In the genomic region with DNA sequence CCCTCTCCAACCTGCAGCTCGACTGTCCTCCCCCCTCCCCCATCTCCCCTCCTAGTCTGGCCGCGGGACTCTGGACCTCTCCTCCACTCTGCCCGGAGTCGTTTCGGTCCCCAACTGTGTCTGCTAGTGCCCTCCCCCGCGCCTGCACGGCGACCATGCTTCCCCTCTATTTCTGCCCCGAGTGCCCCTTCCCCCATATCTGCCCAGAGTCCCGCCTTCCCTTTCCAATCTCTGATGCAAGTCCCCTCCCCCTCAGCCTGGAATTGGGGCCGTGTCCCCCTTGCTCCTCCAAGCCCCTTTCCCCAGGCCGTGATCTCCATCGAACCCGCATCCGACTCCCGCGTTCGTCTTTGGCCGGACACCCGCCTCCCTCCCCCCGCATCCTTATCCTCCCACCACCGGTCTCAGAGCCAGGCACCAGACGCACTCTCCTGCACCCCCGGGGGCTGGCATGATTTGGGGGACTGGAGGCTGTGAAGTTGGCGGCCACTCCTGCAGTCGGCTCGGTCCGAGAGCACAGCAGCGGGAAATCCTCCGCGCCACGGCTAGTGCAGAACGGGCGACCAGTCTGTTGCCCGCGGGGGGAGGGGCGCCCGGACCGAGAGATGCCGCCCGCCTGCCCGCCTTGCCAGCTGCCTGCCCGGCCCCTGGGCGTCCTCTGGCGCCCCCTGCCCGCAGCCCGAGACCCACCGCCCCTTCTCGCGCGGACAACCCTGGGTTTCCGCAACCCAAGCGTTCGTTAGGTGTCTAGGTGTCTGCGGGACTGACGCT, we compare ENCODE assay signal across 8 mouse cellular contexts. TPM values are rescaled to one million over a fixed set of nuclear protein-coding genes. Genes with fewer than 3 reads are reported as not detected.
A peak's percentile ranks its signal among the peaks of the same experiment; 100 is the strongest.
DNase-seq lines count a peak whose midpoint lies in the region; ATAC-seq and TF ChIP-seq lines count a peak whose summit lies in the region.

No protein-coding gene starts in this region.

- WGBS in heart, embryonic 15.5 days, result 1% methylated on average over 58 of the region's 58 CpGs
- 2% methylated on average over 56 of the region's 58 CpGs for WGBS in liver, postnatal 0 days (ENCODE audit: insufficient replicate concordance)
- under 1% methylated on average over 58 of the region's 58 CpGs for WGBS in olfactory bulb, adult 2 months

- H3K4me1 ChIP-seq in heart, embryonic 15.5 days (replicated peaks), result peaks cover 43% of the 10 kb centered on the region
- peaks cover 15% of the 10 kb centered on the region for H3K4me1 ChIP-seq in liver, postnatal 0 days (ENCODE audit: insufficient read depth)
- H3K4me1 ChIP-seq in olfactory bulb, adult 2 months (ENCODE audit: control insufficient read depth, insufficient read depth, low read length), result peaks cover 59% of the 10 kb centered on the region

- peaks cover 84% of the 10 kb centered on the region for H3K27me3 ChIP-seq in heart, embryonic 15.5 days
- H3K27me3 ChIP-seq in liver, postnatal 0 days (ENCODE audit: insufficient read depth, low read length), result peaks cover 82% of the 10 kb centered on the region

- TF ChIP-seq POLR2A in olfactory bulb, adult 2 months (IDR thresholded peaks at IDR 0.05; ENCODE audit: insufficient read depth, low read depth, low read length), result no peak

- H3K9ac ChIP-seq in heart, embryonic 15.5 days, result peak overlapping the region; percentile 64; the same call in 1 of the 2 replicates
- no peak overlapping the region for H3K9ac ChIP-seq in liver, postnatal 0 days (replicated peaks)

- H3K36me3 ChIP-seq in heart, embryonic 15.5 days, result no peaks in the 10 kb centered on the region
- no peaks in the 10 kb centered on the region for H3K36me3 ChIP-seq in liver, postnatal 0 days (replicated peaks; ENCODE audit: insufficient read depth, low read length)

- H3K4me3 ChIP-seq in heart, embryonic 15.5 days, result peak overlapping the region; percentile 65
- H3K4me3 ChIP-seq in liver, postnatal 0 days (ENCODE audit: low read depth, low read length), result peak overlapping the region; percentile 40; the same call in 1 of the 2 replicates
- H3K4me3 ChIP-seq in olfactory bulb, adult 2 months (ENCODE audit: insufficient read depth, low read depth, low read length), result peak overlapping the region; percentile 93

- H3K27ac ChIP-seq in heart, embryonic 15.5 days, result no peak overlapping the region
- H3K27ac ChIP-seq in liver, postnatal 0 days (ENCODE audit: low read depth), result no peak overlapping the region
- peak overlapping the region; percentile 76 for H3K27ac ChIP-seq in olfactory bulb, adult 2 months (ENCODE audit: insufficient read depth, low read depth, low read length)

- peak; percentile 34 to 59 for DNase-seq in spleen, adult 18-20 months
- no peak for DNase-seq in spleen, adult 12 weeks (ENCODE audit: low spot score)
- peak; percentile 69 for DNase-seq in embryo, embryonic 9.5 days (ENCODE audit: extremely low spot score)
- peak; percentile 49 to 67 for DNase-seq in kidney, postnatal 25 days
- peak; percentile 40 for DNase-seq in liver, postnatal 0 days
- DNase-seq in thymus, postnatal 14 days, result peak; percentile 71

- ATAC-seq in heart, embryonic 15.5 days (replicated peaks; ENCODE audit: insufficient number of reproducible peaks, insufficient read depth, low FRiP score, low read depth), result 0 out of 2 replicates have a peak, but pooled peaks have one; percentile 8
- ATAC-seq in liver, postnatal 0 days, result no peak

- no peak for TF ChIP-seq EP300 in liver, postnatal 0 days (IDR thresholded peaks at IDR 0.05; ENCODE audit: low read depth)

- TF ChIP-seq CTCF in liver, postnatal 0 days (IDR thresholded peaks at IDR 0.05; ENCODE audit: low read depth), result peak; percentile 38
- peak; percentile 74; the same call in 1 of the 2 replicates for TF ChIP-seq CTCF in olfactory bulb, adult 2 months (IDR thresholded peaks at IDR 0.05; ENCODE audit: insufficient read depth, low read depth, low read length)

- no peaks in the 10 kb centered on the region for H3K9me3 ChIP-seq in heart, embryonic 15.5 days (replicated peaks)
- H3K9me3 ChIP-seq in liver, postnatal 0 days (ENCODE audit: low read length), result no peaks in the 10 kb centered on the region

- H3K4me2 ChIP-seq in heart, embryonic 15.5 days, result peak overlapping the region; percentile 99
- peak overlapping the region; percentile 71 for H3K4me2 ChIP-seq in liver, postnatal 0 days (ENCODE audit: low read depth, low read length)

RNA-seq across cellular contexts. Expression of gene Adgrb2, which starts 1.2 kb away (rescaled TPM):
- polyA plus RNA-seq in heart, embryonic 15.5 days (2015; fragmentation: Nextera tagmentation; extraction: Ambion mirVana), result 1.3 and 2.2 TPM in 2 replicates
- not detected in 2 replicates for polyA plus RNA-seq in liver, postnatal 0 days (2015; fragmentation: Nextera tagmentation; extraction: Ambion mirVana)
- polyA plus RNA-seq in olfactory bulb, adult 2 months (2012; ENCODE audit: insufficient read depth, insufficient read length, low replicate concordance, missing spikeins), result not detected in 2 replicates

RNA-seq across cellular contexts. Expression of gene Spocd1, which starts 56.8 kb away (rescaled TPM):
- 0.30 and 0.31 TPM in 2 replicates for polyA plus RNA-seq in heart, embryonic 15.5 days (2015; fragmentation: Nextera tagmentation; extraction: Ambion mirVana)
- not detected in 2 replicates for polyA plus RNA-seq in liver, postnatal 0 days (2015; fragmentation: Nextera tagmentation; extraction: Ambion mirVana)
- polyA plus RNA-seq in olfactory bulb, adult 2 months (2012; ENCODE audit: insufficient read depth, insufficient read length, low replicate concordance, missing spikeins), result not detected in 2 replicates

Comparison
In these comparisons a context has a peak if more than half of its experiments do, and no peak if none do; other contexts are left out.
1. H3K4me3 ChIP-seq: peak in every context shown above with its lines; median percentile 93 in olfactory bulb, adult 2 months; 65 in heart, embryonic 15.5 days; 40 in liver, postnatal 0 days.